Mouse (Mus musculus) kidney, adult 2 months (tissue): ENCODE results near the gene Neb.

Source experiments
- CTCF ChIP-seq: fragments of 200-500 bp; conservative IDR thresholded peaks from 2 replicates; pipeline ENCODE4 v1.5.1; 2011; ENCODE audit warnings: low read depth, mild to moderate bottlenecking, control low read depth, low read length, moderate library complexity, mixed read lengths; ENCODE audit not compliant: insufficient read depth, insufficient read length
- POLR2A ChIP-seq: fragments of 200-500 bp; IDR thresholded peaks from one replicate; pipeline ENCODE4 v1.6.1; 2011; ENCODE audit warnings: low read depth, low read length, control low read depth

GRCm38 (mm10) chr2:52374706-52375105 lies 3.6 kb downstream of the Neb start:
- TF ChIP-seq POLR2A = no peak
- TF ChIP-seq CTCF = no peak
